Mouse (Mus musculus) spleen, adult 2 months (tissue): ENCODE data around the gene Mrnip.

ENCODE experiments used
- CTCF ChIP-seq: fragments of 200-500 bp; IDR thresholded peaks from 2 replicates; pipeline ENCODE4 v1.5.1; 2011; ENCODE audit warnings: mild to moderate bottlenecking, inconsistent platforms; ENCODE audit not compliant: insufficient read depth, insufficient read length, insufficient replicate concordance; ENCODE audit errors: extremely low read depth
- POLR2A ChIP-seq: fragments of 200-500 bp; IDR thresholded peaks from 2 replicates; pipeline ENCODE4 v1.6.1; 2011; ENCODE audit warnings: low read depth, low read length, inconsistent platforms

DNA sequence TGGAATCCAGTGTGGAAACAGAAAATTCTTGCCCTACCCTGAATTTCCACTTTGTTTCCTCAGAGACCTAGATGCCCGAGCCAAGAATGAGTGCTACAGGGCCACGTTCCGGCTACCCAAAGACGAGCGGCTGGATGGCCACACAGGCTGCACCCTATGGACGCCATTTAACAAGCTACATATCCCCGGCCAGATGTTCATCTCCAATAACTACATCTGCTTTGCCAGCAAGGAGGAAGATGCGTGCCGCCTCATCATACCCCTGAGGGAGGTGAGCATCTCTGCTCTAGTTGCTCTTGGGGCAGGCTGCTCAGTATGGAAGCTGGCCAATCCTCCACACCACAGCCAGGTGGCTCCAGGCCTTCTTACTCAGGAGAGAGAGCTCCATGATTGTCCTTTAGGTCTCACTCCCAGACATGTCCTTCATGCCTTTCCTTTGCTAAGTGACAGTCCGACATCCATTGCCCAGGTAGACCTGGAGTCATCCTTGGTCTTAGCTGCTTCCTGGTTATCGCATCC lies 26.2 kb upstream of the Mrnip start:
- TF ChIP-seq CTCF (no peak), POLR2A (no peak)
